In genomic region chr7:109959716-109960612, GRCm38 (mm10) we compare ENCODE assay signal across 7 mouse cellular contexts. TPM values are rescaled to one million over a fixed set of nuclear protein-coding genes. Genes with fewer than 3 reads are reported as not detected.
DNase-seq lines count a peak whose midpoint lies in the region; ATAC-seq and TF ChIP-seq lines count a peak whose summit lies in the region.

Gene Dennd5a (minus strand): TSS chr7:109960470.

- ATAC-seq in intestine, embryonic 16.5 days = peak; percentile 92
- ATAC-seq in midbrain, embryonic 12.5 days (ENCODE audit: low FRiP score, low read depth) = peak; percentile 97

- H3K4me1 ChIP-seq in intestine, embryonic 16.5 days (ENCODE audit: control insufficient read depth, insufficient read depth, low read length) = peaks cover 22% of the 10 kb centered on the region
- peaks cover 22% of the 10 kb centered on the region for H3K4me1 ChIP-seq in limb, embryonic 10.5 days
- H3K4me1 ChIP-seq in midbrain, embryonic 12.5 days = peaks cover 30% of the 10 kb centered on the region
- H3K4me1 ChIP-seq in small intestine, adult 2 months (ENCODE audit: control insufficient read depth, insufficient read depth, insufficient read length, low read length) = no peaks in the 10 kb centered on the region

- peak within 1 kb of the TSS; percentile 72 for H3K4me2 ChIP-seq in intestine, embryonic 16.5 days (ENCODE audit: low read depth, low read length)
- H3K4me2 ChIP-seq in midbrain, embryonic 12.5 days (replicated peaks) = peak within 1 kb of the TSS; percentile 73

- no peaks in the 10 kb centered on the region for H3K27me3 ChIP-seq in intestine, embryonic 16.5 days (replicated peaks; ENCODE audit: control insufficient read depth, insufficient read depth, low read length)
- no peaks in the 10 kb centered on the region for H3K27me3 ChIP-seq in limb, embryonic 10.5 days (ENCODE audit: low read depth, poor library complexity, severe bottlenecking)
- no peaks in the 10 kb centered on the region for H3K27me3 ChIP-seq in midbrain, embryonic 12.5 days
- H3K27me3 ChIP-seq in small intestine, adult 2 months (ENCODE audit: control insufficient read depth, insufficient read depth, low read length) = peaks cover 4% of the 10 kb centered on the region; the same call in 1 of the 2 replicates

- H3K4me3 ChIP-seq in intestine, embryonic 16.5 days (ENCODE audit: low read length) = peak within 1 kb of the TSS; percentile 81
- peak within 1 kb of the TSS; percentile 93 for H3K4me3 ChIP-seq in limb, embryonic 10.5 days
- peak within 1 kb of the TSS; percentile 95 for H3K4me3 ChIP-seq in midbrain, embryonic 12.5 days
- H3K4me3 ChIP-seq in small intestine, adult 2 months (ENCODE audit: low read depth, low read length) = peak within 1 kb of the TSS; percentile 82

- no peak; the same call in 1 of the 2 replicates for TF ChIP-seq POLR2A in small intestine, adult 2 months (IDR thresholded peaks at IDR 0.05; ENCODE audit: low read depth, low read length)

- H3K27ac ChIP-seq in intestine, embryonic 16.5 days (ENCODE audit: low read length) = peak within 1 kb of the TSS; percentile 89
- H3K27ac ChIP-seq in limb, embryonic 10.5 days = peak within 1 kb of the TSS; percentile 96
- H3K27ac ChIP-seq in midbrain, embryonic 12.5 days (replicated peaks) = peak within 1 kb of the TSS; percentile 92
- H3K27ac ChIP-seq in small intestine, adult 2 months (ENCODE audit: insufficient read depth, low read depth, low read length) = peak within 1 kb of the TSS; percentile 11

- WGBS in intestine, embryonic 16.5 days = under 1% methylated on average over 92 of the region's 107 CpGs
- WGBS in limb, embryonic 10.5 days = under 1% methylated on average over 107 of the region's 107 CpGs
- WGBS in midbrain, embryonic 12.5 days = under 1% methylated on average over 84 of the region's 107 CpGs
- under 1% methylated on average over 106 of the region's 107 CpGs for WGBS in small intestine, adult 2 months

- TF ChIP-seq CTCF in small intestine, adult 2 months (IDR thresholded peaks at IDR 0.05; ENCODE audit: extremely low read depth, insufficient read length, insufficient replicate concordance, low read depth, low read length) = no peak

- H3K9ac ChIP-seq in intestine, embryonic 16.5 days (ENCODE audit: low read depth, low read length) = peak within 1 kb of the TSS; percentile 94
- peak within 1 kb of the TSS; percentile 95 for H3K9ac ChIP-seq in midbrain, embryonic 12.5 days (replicated peaks)

- no peaks in the 10 kb centered on the region for H3K9me3 ChIP-seq in intestine, embryonic 16.5 days (ENCODE audit: control insufficient read depth, low read length)
- no peaks in the 10 kb centered on the region for H3K9me3 ChIP-seq in limb, embryonic 10.5 days (replicated peaks)
- no peaks in the 10 kb centered on the region for H3K9me3 ChIP-seq in midbrain, embryonic 12.5 days

- peak; percentile 67 for DNase-seq in adrenal gland, adult 8-10 months
- DNase-seq in embryo, embryonic 11.5 days (ENCODE audit: low read depth, low spot score) = peak; percentile 75
- no peak for DNase-seq in gonadal fat pad, adult 2 months (ENCODE audit: low read depth)
- peak; percentile 90 for DNase-seq in limb, embryonic 10.5 days (ENCODE audit: low spot score)

- H3K36me3 ChIP-seq in intestine, embryonic 16.5 days (ENCODE audit: control insufficient read depth, insufficient read depth, low read length) = no peaks in the 10 kb centered on the region
- H3K36me3 ChIP-seq in limb, embryonic 10.5 days = no peaks in the 10 kb centered on the region
- no peaks in the 10 kb centered on the region for H3K36me3 ChIP-seq in midbrain, embryonic 12.5 days
- no peaks in the 10 kb centered on the region for H3K36me3 ChIP-seq in small intestine, adult 2 months (ENCODE audit: control insufficient read depth, insufficient read depth, low read length)

RNA-seq across cellular contexts. Expression of gene Dennd5a, which starts in this region (rescaled TPM):
- 100 to 1,000 TPM; 171 to 249 (median 219) TPM for total RNA-seq in adrenal gland, adult 8-10 months (2022)
- 63.8 and 87.1 TPM in 2 replicates for polyA plus RNA-seq in gonadal fat pad, adult 2 months (2012; rRNA removed)
- polyA plus RNA-seq in intestine, embryonic 16.5 days (2015; fragmentation: Nextera tagmentation; extraction: Ambion mirVana) = 16.3 and 18.0 TPM in 2 replicates
- polyA plus RNA-seq in limb, embryonic 10.5 days (2016; fragmentation: Nextera tagmentation; extraction: Ambion mirVana) = 27.6 and 30.0 TPM in 2 replicates
- polyA plus RNA-seq in midbrain, embryonic 12.5 days (2016; fragmentation: Nextera tagmentation; extraction: Ambion mirVana) = 51.8 and 53.1 TPM in 2 replicates
- 8.6 and 11.7 TPM in 2 replicates for polyA plus RNA-seq in small intestine, adult 2 months (2012; rRNA removed)

Comparison
In these comparisons a context has a peak if more than half of its experiments do, and no peak if none do; other contexts are left out.
1. H3K27ac ChIP-seq: peak in every context shown above with its lines; median percentile 96 in limb, embryonic 10.5 days; 92 in midbrain, embryonic 12.5 days; 89 in intestine, embryonic 16.5 days; 11 in small intestine, adult 2 months.